Mouse (Mus musculus): ENCODE measurements around the gene Tedc2. TPM values are rescaled to one million over a fixed set of nuclear protein-coding genes. Genes with fewer than 3 reads are reported as not detected.

Gene Tedc2
- polyA plus RNA-seq, 1 experiment, result 7.7 TPM

- no peak for TF ChIP-seq POLR2A (IDR thresholded peaks at IDR 0.05; ENCODE audit: borderline replicate concordance, low read depth, low read length)
- no peak for TF ChIP-seq CTCF (IDR thresholded peaks at IDR 0.05; ENCODE audit: low read depth, low read length)
- Histone ChIP-seq H3K4me1 (ENCODE audit: control insufficient read depth, insufficient read depth, low read length) (peaks cover 9% of the 10 kb centered on the region; the same call in 1 of the 2 replicates), H3K4me3 (ENCODE audit: insufficient read depth, low read length) (no peak overlapping the region), H3K27ac (ENCODE audit: insufficient read depth, low read depth, low read length) (no peak overlapping the region)
Measured at GRCm38 (mm10) chr17:24222653-24223052, 2.0 kb upstream of the Tedc2 start.

DNA sequence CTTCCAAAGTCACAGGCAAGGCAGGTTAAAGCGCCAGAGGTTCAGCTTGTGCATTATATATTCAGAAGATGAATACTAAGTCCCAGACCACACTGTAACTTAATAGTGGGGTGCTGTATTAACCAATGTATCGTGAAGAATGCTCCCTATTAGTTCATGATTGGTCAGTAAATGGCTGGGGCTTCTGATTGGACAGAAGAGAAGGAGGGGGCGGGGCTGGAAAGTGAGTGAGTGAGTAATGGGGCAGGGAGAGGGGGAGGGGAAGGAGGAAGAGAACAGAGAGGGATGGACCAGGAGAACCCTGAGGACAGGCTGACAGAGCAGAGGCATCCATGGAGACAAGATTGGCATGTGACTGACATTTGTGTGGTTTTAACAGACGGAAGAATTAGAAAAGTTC is 3.8 kb downstream of the Tedc2 start:
- Histone ChIP-seq H3K4me3 (ENCODE audit: insufficient read depth, low read length) (no peak overlapping the region), H3K27ac (ENCODE audit: insufficient read depth, low read depth, low read length) (no peak overlapping the region), H3K4me1 (ENCODE audit: control insufficient read depth, insufficient read depth, low read length) (peaks cover 15% of the 10 kb centered on the region; the same call in 1 of the 2 replicates)
- TF ChIP-seq POLR2A (IDR thresholded peaks at IDR 0.05; ENCODE audit: borderline replicate concordance, low read depth, low read length) (no peak), CTCF (IDR thresholded peaks at IDR 0.05; ENCODE audit: low read depth, low read length) (no peak)

DNA sequence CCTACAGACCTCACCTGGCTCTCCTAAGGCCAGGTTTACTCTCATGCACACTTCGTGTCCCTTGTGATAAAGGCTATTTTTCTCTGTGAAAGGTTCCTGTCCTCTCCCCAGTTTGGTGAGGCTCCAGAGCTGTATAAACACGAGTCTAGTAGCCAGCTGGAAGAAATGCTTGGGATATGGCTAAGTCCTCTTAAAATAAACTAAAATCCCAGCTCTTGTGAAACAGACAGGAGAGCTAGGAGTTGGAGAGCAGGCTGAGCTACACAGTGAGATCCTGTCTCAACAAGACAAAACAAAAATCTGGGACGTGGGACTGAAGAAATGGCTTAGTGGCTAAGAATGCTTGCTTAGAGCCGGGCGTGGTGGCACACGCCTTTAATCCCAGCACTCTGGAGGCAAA is 7.5 kb downstream of the Tedc2 start:
- TF ChIP-seq CTCF (IDR thresholded peaks at IDR 0.05; ENCODE audit: low read depth, low read length) (no peak), POLR2A (IDR thresholded peaks at IDR 0.05; ENCODE audit: borderline replicate concordance, low read depth, low read length) (no peak)
- Histone ChIP-seq H3K4me3 (ENCODE audit: insufficient read depth, low read length) (no peak overlapping the region), H3K27ac (ENCODE audit: insufficient read depth, low read depth, low read length) (no peak overlapping the region), H3K4me1 (ENCODE audit: control insufficient read depth, insufficient read depth, low read length) (peaks cover 8% of the 10 kb centered on the region; the same call in 1 of the 2 replicates)

GRCm38 (mm10) chr17:24212441-24213018 is 8.1 kb downstream of the Tedc2 start:
- H3K27ac ChIP-seq (ENCODE audit: insufficient read depth, low read depth, low read length), result no peak overlapping the region
- H3K4me1 ChIP-seq (ENCODE audit: control insufficient read depth, insufficient read depth, low read length), result peaks cover 8% of the 10 kb centered on the region; the same call in 1 of the 2 replicates
- no peak for TF ChIP-seq POLR2A (IDR thresholded peaks at IDR 0.05; ENCODE audit: borderline replicate concordance, low read depth, low read length)
- no peak for TF ChIP-seq CTCF (IDR thresholded peaks at IDR 0.05; ENCODE audit: low read depth, low read length)
- H3K4me3 ChIP-seq (ENCODE audit: insufficient read depth, low read length), result no peak overlapping the region

DNA sequence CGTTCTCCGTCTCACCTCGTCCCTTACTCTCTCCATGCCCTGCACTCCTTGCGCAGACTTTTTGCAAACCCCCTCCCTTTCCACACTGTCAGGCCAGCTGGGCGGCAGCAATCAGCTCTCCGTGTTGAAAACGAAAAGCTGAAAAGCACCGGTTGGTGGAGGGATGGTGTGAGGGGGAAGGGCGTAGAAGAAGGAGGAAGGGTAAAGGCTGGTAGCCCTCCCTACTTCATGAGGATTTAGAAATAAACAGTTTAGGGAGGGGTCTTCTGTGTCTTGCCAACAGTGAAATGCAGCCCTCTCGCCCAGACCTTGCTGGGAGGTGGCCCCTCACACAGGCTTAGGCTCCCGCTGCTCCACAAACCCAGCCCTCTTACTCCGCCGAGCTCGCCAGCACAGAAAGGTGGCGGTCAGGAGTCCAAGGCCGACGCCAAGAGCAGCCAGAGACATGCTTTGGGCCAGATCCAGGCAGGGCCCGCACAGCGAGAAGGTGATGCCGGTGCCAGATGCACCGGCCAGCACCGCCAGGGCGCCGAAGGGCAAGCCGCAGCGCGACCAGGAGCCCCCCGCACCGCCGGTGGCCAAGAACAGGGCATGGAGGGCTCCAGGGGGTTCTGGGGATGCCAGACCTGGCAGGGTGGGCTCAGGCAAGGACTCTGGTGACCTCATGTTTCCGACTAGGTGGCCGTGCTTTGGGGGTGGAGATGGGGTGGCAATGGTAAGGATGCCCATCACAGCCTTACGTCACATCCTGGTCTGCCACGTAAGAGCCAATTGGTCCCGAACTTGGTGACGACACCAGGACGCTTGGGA is 8.8 kb downstream of the Tedc2 start:
- Histone ChIP-seq H3K4me1 (ENCODE audit: control insufficient read depth, insufficient read depth, low read length) (peaks cover 9% of the 10 kb centered on the region; the same call in 1 of the 2 replicates), H3K27ac (ENCODE audit: insufficient read depth, low read depth, low read length) (no peak overlapping the region), H3K4me3 (ENCODE audit: insufficient read depth, low read length) (peak overlapping the region; percentile 28)
- no peak for TF ChIP-seq CTCF (IDR thresholded peaks at IDR 0.05; ENCODE audit: low read depth, low read length)
- no peak for TF ChIP-seq POLR2A (IDR thresholded peaks at IDR 0.05; ENCODE audit: borderline replicate concordance, low read depth, low read length)

DNA sequence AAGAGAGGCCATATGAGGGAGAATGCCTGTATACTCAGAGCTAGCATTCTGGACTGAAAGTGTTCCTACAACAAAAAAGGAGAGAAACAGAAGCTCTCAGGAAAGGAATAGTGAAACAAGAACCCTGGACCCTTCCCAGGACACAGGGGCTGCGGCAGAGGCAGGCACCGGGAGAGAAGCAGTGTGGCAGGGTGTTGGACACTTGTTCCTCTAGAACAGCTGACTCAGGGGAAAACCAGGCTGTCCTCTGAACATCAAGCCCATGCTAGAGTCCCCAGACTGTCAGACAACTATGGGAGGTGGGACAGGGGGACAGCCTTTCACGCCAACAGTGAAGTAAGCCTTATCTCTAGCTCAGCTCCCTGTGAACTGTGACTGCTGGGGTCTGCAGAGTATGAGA is 10.1 kb downstream of the Tedc2 start:
- no peak overlapping the region for H3K27ac ChIP-seq (ENCODE audit: insufficient read depth, low read depth, low read length)
- H3K4me1 ChIP-seq (ENCODE audit: control insufficient read depth, insufficient read depth, low read length), result peaks cover 15% of the 10 kb centered on the region
- no peak overlapping the region for H3K4me3 ChIP-seq (ENCODE audit: insufficient read depth, low read length)
- TF ChIP-seq POLR2A (IDR thresholded peaks at IDR 0.05; ENCODE audit: borderline replicate concordance, low read depth, low read length) (no peak), CTCF (IDR thresholded peaks at IDR 0.05; ENCODE audit: low read depth, low read length) (no peak)

GRCm38 (mm10) chr17:24209916-24210240 is 10.8 kb downstream of the Tedc2 start:
- H3K4me1 ChIP-seq (ENCODE audit: control insufficient read depth, insufficient read depth, low read length), result peaks cover 15% of the 10 kb centered on the region
- TF ChIP-seq CTCF (IDR thresholded peaks at IDR 0.05; ENCODE audit: low read depth, low read length) (no peak), POLR2A (IDR thresholded peaks at IDR 0.05; ENCODE audit: borderline replicate concordance, low read depth, low read length) (no peak)
- no peak overlapping the region for H3K4me3 ChIP-seq (ENCODE audit: insufficient read depth, low read length)
- H3K27ac ChIP-seq (ENCODE audit: insufficient read depth, low read depth, low read length), result no peak overlapping the region

- H3K27ac ChIP-seq (ENCODE audit: insufficient read depth, low read depth, low read length), result no peak within 1 kb of the TSS
- TF ChIP-seq CTCF (IDR thresholded peaks at IDR 0.05; ENCODE audit: low read depth, low read length), result no peak
- TF ChIP-seq POLR2A (IDR thresholded peaks at IDR 0.05; ENCODE audit: borderline replicate concordance, low read depth, low read length), result no peak
- H3K4me3 ChIP-seq (ENCODE audit: insufficient read depth, low read length), result peak within 1 kb of the TSS; percentile 14
- H3K4me1 ChIP-seq (ENCODE audit: control insufficient read depth, insufficient read depth, low read length), result peaks cover 21% of the 10 kb centered on the region
Measured at GRCm38 (mm10) chr17:24209043-24209915, 11.4 kb downstream of the Tedc2 start, which contains the start of gene Ntn3. Gene Ntn3 (minus strand): TSS chr17:24209531.

DNA sequence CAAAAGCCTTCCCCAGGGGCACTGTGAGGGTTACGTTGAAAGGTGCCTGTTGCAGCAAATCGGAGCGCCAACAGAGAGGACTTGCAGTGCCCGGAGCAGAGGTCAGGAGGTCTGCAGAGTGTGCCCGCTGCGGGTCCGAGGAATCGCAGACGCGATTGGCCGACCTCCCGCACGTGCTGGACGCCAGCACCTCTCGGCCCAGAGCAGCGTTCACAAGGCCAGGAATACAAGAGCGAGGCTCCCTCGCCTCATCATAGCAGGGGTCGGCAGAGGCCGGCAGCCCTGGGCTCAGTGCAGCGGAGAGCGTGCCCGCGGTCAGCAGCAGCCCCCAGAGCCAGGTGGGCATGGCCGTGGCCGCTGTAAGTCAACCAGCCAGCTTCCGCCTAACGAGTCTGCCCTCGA is 12.0 kb downstream of the Tedc2 start:
- H3K4me3 ChIP-seq (ENCODE audit: insufficient read depth, low read length), result peak overlapping the region; percentile 14
- TF ChIP-seq POLR2A (IDR thresholded peaks at IDR 0.05; ENCODE audit: borderline replicate concordance, low read depth, low read length), result no peak
- no peak for TF ChIP-seq CTCF (IDR thresholded peaks at IDR 0.05; ENCODE audit: low read depth, low read length)
- no peak overlapping the region for H3K27ac ChIP-seq (ENCODE audit: insufficient read depth, low read depth, low read length)
- peaks cover 25% of the 10 kb centered on the region for H3K4me1 ChIP-seq (ENCODE audit: control insufficient read depth, insufficient read depth, low read length)
